Mouse (Mus musculus): ENCODE results near the gene AF067063. TPM values are rescaled to one million over a fixed set of nuclear protein-coding genes. Genes with fewer than 3 reads are reported as not detected.

The AF067063 gene
- total RNA-seq (2023) = not detected

DNA sequence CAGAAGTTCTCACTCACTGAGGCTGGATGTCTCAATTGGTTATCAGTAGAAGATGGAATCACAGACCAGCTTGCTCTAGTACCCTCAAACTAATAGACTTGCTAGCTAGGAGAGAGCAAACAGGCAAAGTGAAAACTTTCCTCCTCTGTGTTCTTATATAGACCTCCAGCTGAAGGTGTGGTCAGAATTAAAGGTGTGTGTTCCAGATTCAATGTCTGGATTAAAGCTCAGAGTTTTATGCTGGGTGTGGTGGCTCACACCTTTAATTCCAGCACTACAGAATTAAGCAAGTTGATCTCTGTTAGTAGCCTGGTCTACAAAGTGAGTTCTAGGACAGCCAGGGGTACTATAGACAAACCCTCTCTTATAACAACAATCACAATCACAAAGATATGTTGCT lies at the start of gene AF067063:
Gene AF067063 (minus strand): TSS at position 101 of the 400 bp plus-strand sequence.

DNA sequence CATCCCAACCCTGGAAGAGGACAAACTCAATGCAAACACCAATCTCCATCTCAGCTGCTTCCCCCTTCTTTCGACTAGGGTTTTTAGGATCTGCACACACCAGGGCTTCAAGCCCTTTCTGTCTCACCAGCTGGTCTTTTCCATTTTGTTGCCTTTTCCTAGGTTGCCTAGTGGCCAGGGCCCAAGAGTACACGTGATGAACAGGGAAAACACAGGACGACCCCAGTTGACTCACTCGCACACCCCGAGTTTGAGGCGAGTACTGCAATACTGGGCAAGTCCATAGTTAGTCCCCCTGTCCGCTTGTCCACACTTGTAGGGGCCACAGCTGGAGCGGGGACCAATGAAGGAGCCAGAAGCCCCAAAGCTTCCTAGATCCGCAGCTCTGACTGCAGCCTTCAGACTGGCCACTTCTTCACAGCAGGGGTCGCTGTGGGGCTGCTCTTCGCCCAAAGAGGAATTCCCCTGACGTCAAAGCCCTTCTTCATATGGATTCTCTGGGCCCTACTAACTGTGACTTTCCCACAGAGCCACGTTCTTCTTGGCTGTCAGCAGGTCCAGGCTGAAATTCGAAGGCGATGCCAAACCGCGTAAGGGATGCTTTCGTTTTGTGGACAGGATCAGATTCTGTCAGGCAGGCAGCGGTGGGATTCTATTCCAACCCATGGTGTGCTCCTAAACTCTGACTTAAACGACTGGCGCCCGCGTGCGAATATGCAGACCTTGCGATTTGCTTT lies 5.5 kb upstream of the AF067063 start, which contains the start of gene D13Ertd608e:
Gene D13Ertd608e (plus strand): TSS at position 687 of the 737 bp plus-strand sequence.

DNA sequence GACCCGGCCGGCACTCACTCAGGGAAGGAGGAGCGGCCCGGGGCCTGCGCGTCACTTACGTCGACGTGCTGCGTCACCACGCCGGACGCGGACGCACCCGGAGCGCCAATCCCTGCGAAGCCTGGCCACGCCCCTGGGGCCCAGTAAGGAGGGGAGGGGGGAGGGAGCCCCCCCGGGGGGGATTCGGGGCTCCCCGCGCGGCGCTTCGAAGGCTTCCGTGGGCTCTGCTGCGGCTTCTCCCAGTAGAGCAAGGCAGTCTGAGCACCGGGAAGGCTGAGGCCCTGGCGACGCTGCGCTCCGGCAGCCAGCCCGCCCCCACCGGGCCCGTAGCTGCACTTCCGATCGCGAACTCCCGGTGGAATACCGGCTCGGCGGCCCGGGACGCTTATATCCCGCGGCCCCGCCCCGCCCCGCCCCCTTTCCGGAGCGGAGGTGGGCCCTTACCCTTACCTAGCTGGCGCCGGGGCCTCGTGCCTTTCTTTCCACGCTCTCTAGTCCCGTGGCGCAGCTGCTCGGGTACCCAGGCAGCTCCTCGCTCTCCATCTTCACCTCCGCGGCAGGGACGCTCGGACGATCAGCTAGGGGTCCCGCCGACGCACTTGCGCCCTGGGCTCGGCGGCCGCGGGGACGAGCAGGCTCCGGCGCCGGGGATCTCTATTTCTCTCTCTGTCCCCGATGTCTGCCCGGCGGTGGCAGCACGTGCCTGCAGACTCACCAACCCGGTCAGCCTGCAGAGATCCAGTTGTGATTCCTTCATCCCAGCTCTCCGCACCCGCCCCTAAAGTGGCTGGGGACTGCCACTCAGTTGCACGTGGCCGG lies 39.0 kb downstream of the AF067063 start, which contains the start of gene Zfp131:
Gene Zfp131 (minus strand): TSS at position 129 of the 819 bp plus-strand sequence.

Other genes with a start within 250 kb of the AF067063 start
- gene Ccl28, start 206.4 kb downstream of the AF067063 start, total RNA-seq (2023) = not detected
- gene Hmgcs1, start 139.8 kb downstream of the AF067063 start, total RNA-seq (2023) = 10 to 100 TPM; 18.7 to 21.5 TPM
- gene Nim1k, start 74.3 kb downstream of the AF067063 start, total RNA-seq (2023) = under 1 TPM; 0.55 to 0.64 TPM
- gene Zfp131, start 39.3 kb downstream of the AF067063 start, total RNA-seq (2023) = 10 to 100 TPM; 38.6 to 42.0 TPM
- gene D13Ertd608e, start 5.8 kb upstream of the AF067063 start, total RNA-seq (2023) = not detected
- not detected for gene Tcstv1, start 64.6 kb upstream of the AF067063 start, total RNA-seq (2023)
- gene Gm21761, start 99.1 kb upstream of the AF067063 start, total RNA-seq (2023) = not detected
- not detected for gene B020031M17Rik, start 120.6 kb upstream of the AF067063 start, total RNA-seq (2023)
- gene Gm36079, start 196.8 kb upstream of the AF067063 start, total RNA-seq (2023) = 1 to 10 TPM; 2.7 to 7.1 TPM
- 10 to 100 TPM; 68.5 to 74.3 TPM for gene Gm21188, start 222.0 kb upstream of the AF067063 start, total RNA-seq (2023)

All from neutrophil, adult 83 days (primary cell).